Mouse (Mus musculus) G1E (cell line): ENCODE measurements at regions not wholly inside any gene's neighbourhood (a gene's known extent, or its start where the extent isn't known, plus 50 kb on each side); places are given as distances from the start of the nearest gene placed in this dataset.

ENCODE experiments used
- CTCF ChIP-seq: IDR thresholded peaks from 2 replicates; pipeline ENCODE4 v1.5.1; 2012; ENCODE audit warnings: low read depth, low read length, inconsistent platforms, mixed read lengths
- GATA1 ChIP-seq: IDR thresholded peaks from 2 replicates; pipeline ENCODE4 v1.6.1; 2012; ENCODE audit warnings: borderline replicate concordance, low read length, inconsistent platforms, mixed read lengths
- GATA2 ChIP-seq: IDR thresholded peaks from 2 replicates; pipeline ENCODE4 v1.6.1; 2012; ENCODE audit warnings: low read depth, low read length, inconsistent platforms, borderline replicate concordance
- POLR2AphosphoS5 ChIP-seq: IDR thresholded peaks from 2 replicates; pipeline ENCODE4 v1.6.1; 2012; ENCODE audit warnings: low read depth, low read length, inconsistent platforms; ENCODE audit not compliant: insufficient replicate concordance

- no peak for TF ChIP-seq CTCF
- TF ChIP-seq GATA1: no peak
- TF ChIP-seq POLR2AphosphoS5: no peak
- TF ChIP-seq GATA2: no peak
These were observed 83.9 kb upstream of the Tbx3 start for GRCm38 (mm10) chr5:119586391-119587058.
